Mouse (Mus musculus): ENCODE measurements at regions not wholly inside any gene's neighbourhood (a gene's known extent, or its start where the extent isn't known, plus 50 kb on each side); places are given as distances from the start of the nearest gene placed in this dataset.

GRCm38 (mm10) chr2:50742421-50742820 is 406.5 kb downstream of the Rnd3 start:
- no peak overlapping the region for H3ac ChIP-seq (ENCODE audit: control insufficient read depth, insufficient read length)
- no peak overlapping the region for H3K4me3 ChIP-seq
- no peaks in the 10 kb centered on the region for H3K36me3 ChIP-seq (ENCODE audit: control insufficient read depth, insufficient read depth)
- H3K4me2 ChIP-seq (ENCODE audit: low read depth): no peak overlapping the region
- no peaks in the 10 kb centered on the region for H3K79me2 ChIP-seq (ENCODE audit: control insufficient read depth, insufficient read depth)
- no peak for TF ChIP-seq SRF (IDR thresholded peaks at IDR 0.05; ENCODE audit: control insufficient read depth, insufficient read length, low read depth)
- TF ChIP-seq TCF12 (IDR thresholded peaks at IDR 0.05; ENCODE audit: insufficient read depth, poor library complexity, severe bottlenecking): no peak
- TF ChIP-seq MAX (IDR thresholded peaks at IDR 0.05; ENCODE audit: low read depth): no peak
- no peak for TF ChIP-seq MYOD1 (IDR thresholded peaks at IDR 0.05; ENCODE audit: control insufficient read depth in 1 of 3, insufficient read length in 2 of 3, low read depth in 2 of 3)
- TF ChIP-seq REST (IDR thresholded peaks at IDR 0.05; ENCODE audit: insufficient read depth, insufficient read length): no peak
- no peak for TF ChIP-seq POLR2A (IDR thresholded peaks at IDR 0.05; ENCODE audit: insufficient read length, low read depth)
- no peak for TF ChIP-seq USF1 (IDR thresholded peaks at IDR 0.05; ENCODE audit: low read depth)
- no peak for TF ChIP-seq TCF3 (IDR thresholded peaks at IDR 0.05; ENCODE audit: insufficient read length, low read depth)
- TF ChIP-seq POLR2AphosphoS2 (IDR thresholded peaks at IDR 0.05; ENCODE audit: insufficient read length, low read depth): no peak
- TF ChIP-seq CEBPB (IDR thresholded peaks at IDR 0.05; ENCODE audit: insufficient read depth, poor library complexity, severe bottlenecking): no peak
- TF ChIP-seq MYOG (IDR thresholded peaks at IDR 0.05; ENCODE audit: control insufficient read depth in 1 of 3, insufficient read depth in 1 of 3, insufficient read length in 2 of 3, low read depth in 2 of 3): no peak
- TF ChIP-seq E2F4 (IDR thresholded peaks at IDR 0.05; ENCODE audit: insufficient read depth): no peak
- no peaks in the 10 kb centered on the region for H3K27me3 ChIP-seq (ENCODE audit: control insufficient read depth, insufficient read depth, insufficient read length)

GRCm38 (mm10) chr2:50741337-50741736 is 407.6 kb downstream of the Rnd3 start:
- no peaks in the 10 kb centered on the region for H3K79me2 ChIP-seq (ENCODE audit: control insufficient read depth, insufficient read depth)
- no peak for TF ChIP-seq MYOG (IDR thresholded peaks at IDR 0.05; ENCODE audit: control insufficient read depth in 1 of 3, insufficient read depth in 1 of 3, insufficient read length in 2 of 3, low read depth in 2 of 3)
- no peak for TF ChIP-seq MAX (IDR thresholded peaks at IDR 0.05; ENCODE audit: low read depth)
- TF ChIP-seq E2F4 (IDR thresholded peaks at IDR 0.05; ENCODE audit: insufficient read depth): no peak
- no peak for TF ChIP-seq POLR2AphosphoS2 (IDR thresholded peaks at IDR 0.05; ENCODE audit: insufficient read length, low read depth)
- no peak for TF ChIP-seq SRF (IDR thresholded peaks at IDR 0.05; ENCODE audit: control insufficient read depth, insufficient read length, low read depth)
- no peak for TF ChIP-seq MYOD1 (IDR thresholded peaks at IDR 0.05; ENCODE audit: control insufficient read depth in 1 of 3, insufficient read length in 2 of 3, low read depth in 2 of 3)
- TF ChIP-seq TCF12 (IDR thresholded peaks at IDR 0.05; ENCODE audit: insufficient read depth, poor library complexity, severe bottlenecking): no peak
- no peak for TF ChIP-seq CEBPB (IDR thresholded peaks at IDR 0.05; ENCODE audit: insufficient read depth, poor library complexity, severe bottlenecking)
- TF ChIP-seq POLR2A (IDR thresholded peaks at IDR 0.05; ENCODE audit: insufficient read length, low read depth): no peak
- no peak for TF ChIP-seq REST (IDR thresholded peaks at IDR 0.05; ENCODE audit: insufficient read depth, insufficient read length)
- H3ac ChIP-seq (ENCODE audit: control insufficient read depth, insufficient read length): no peak overlapping the region
- H3K4me2 ChIP-seq (ENCODE audit: low read depth): no peak overlapping the region
- no peaks in the 10 kb centered on the region for H3K27me3 ChIP-seq (ENCODE audit: control insufficient read depth, insufficient read depth, insufficient read length)
- H3K4me3 ChIP-seq: no peak overlapping the region
- no peaks in the 10 kb centered on the region for H3K36me3 ChIP-seq (ENCODE audit: control insufficient read depth, insufficient read depth)

- Histone ChIP-seq H3K27me3 (ENCODE audit: control insufficient read depth, insufficient read depth, insufficient read length) (no peaks in the 10 kb centered on the region), H3K4me3 (no peak overlapping the region), H3K36me3 (ENCODE audit: control insufficient read depth, insufficient read depth) (no peaks in the 10 kb centered on the region), H3K4me2 (ENCODE audit: low read depth) (no peak overlapping the region), H3ac (ENCODE audit: control insufficient read depth, insufficient read length) (no peak overlapping the region), H3K79me2 (ENCODE audit: control insufficient read depth, insufficient read depth) (no peaks in the 10 kb centered on the region)
- TF ChIP-seq REST (IDR thresholded peaks at IDR 0.05; ENCODE audit: insufficient read depth, insufficient read length) (no peak), MAX (IDR thresholded peaks at IDR 0.05; ENCODE audit: low read depth) (no peak), SRF (IDR thresholded peaks at IDR 0.05; ENCODE audit: control insufficient read depth, insufficient read length, low read depth) (no peak), TCF3 (IDR thresholded peaks at IDR 0.05; ENCODE audit: insufficient read length, low read depth) (no peak), MYOG (IDR thresholded peaks at IDR 0.05; ENCODE audit: control insufficient read depth in 1 of 3, insufficient read depth in 1 of 3, insufficient read length in 2 of 3, low read depth in 2 of 3) (no peak), POLR2A (IDR thresholded peaks at IDR 0.05; ENCODE audit: insufficient read length, low read depth) (no peak), POLR2AphosphoS2 (IDR thresholded peaks at IDR 0.05; ENCODE audit: insufficient read length, low read depth) (no peak), E2F4 (IDR thresholded peaks at IDR 0.05; ENCODE audit: insufficient read depth) (no peak), MYOD1 (IDR thresholded peaks at IDR 0.05; ENCODE audit: control insufficient read depth in 1 of 3, insufficient read length in 2 of 3, low read depth in 2 of 3) (no peak), CEBPB (IDR thresholded peaks at IDR 0.05; ENCODE audit: insufficient read depth, poor library complexity, severe bottlenecking) (no peak), USF1 (IDR thresholded peaks at IDR 0.05; ENCODE audit: low read depth) (no peak), TCF12 (IDR thresholded peaks at IDR 0.05; ENCODE audit: insufficient read depth, poor library complexity, severe bottlenecking) (no peak)
Observed at GRCm38 (mm10) chr2:50739599-50739979, 409.3 kb downstream of the Rnd3 start.

GRCm38 (mm10) chr2:50738936-50739598 is 409.8 kb downstream of the Rnd3 start:
- Histone ChIP-seq H3ac (ENCODE audit: control insufficient read depth, insufficient read length) (no peak overlapping the region), H3K4me3 (no peak overlapping the region), H3K4me2 (ENCODE audit: low read depth) (no peak overlapping the region), H3K36me3 (ENCODE audit: control insufficient read depth, insufficient read depth) (no peaks in the 10 kb centered on the region), H3K27me3 (ENCODE audit: control insufficient read depth, insufficient read depth, insufficient read length) (no peaks in the 10 kb centered on the region), H3K79me2 (ENCODE audit: control insufficient read depth, insufficient read depth) (no peaks in the 10 kb centered on the region)
- TF ChIP-seq POLR2AphosphoS2 (IDR thresholded peaks at IDR 0.05; ENCODE audit: insufficient read length, low read depth) (no peak), MAX (IDR thresholded peaks at IDR 0.05; ENCODE audit: low read depth) (no peak), TCF3 (IDR thresholded peaks at IDR 0.05; ENCODE audit: insufficient read length, low read depth) (no peak), POLR2A (IDR thresholded peaks at IDR 0.05; ENCODE audit: insufficient read length, low read depth) (no peak), REST (IDR thresholded peaks at IDR 0.05; ENCODE audit: insufficient read depth, insufficient read length) (no peak), CEBPB (IDR thresholded peaks at IDR 0.05; ENCODE audit: insufficient read depth, poor library complexity, severe bottlenecking) (no peak), TCF12 (IDR thresholded peaks at IDR 0.05; ENCODE audit: insufficient read depth, poor library complexity, severe bottlenecking) (no peak), MYOG (IDR thresholded peaks at IDR 0.05; ENCODE audit: control insufficient read depth in 1 of 3, insufficient read depth in 1 of 3, insufficient read length in 2 of 3, low read depth in 2 of 3) (no peak), MYOD1 (IDR thresholded peaks at IDR 0.05; ENCODE audit: control insufficient read depth in 1 of 3, insufficient read length in 2 of 3, low read depth in 2 of 3) (no peak), USF1 (IDR thresholded peaks at IDR 0.05; ENCODE audit: low read depth) (no peak), SRF (IDR thresholded peaks at IDR 0.05; ENCODE audit: control insufficient read depth, insufficient read length, low read depth) (no peak), E2F4 (IDR thresholded peaks at IDR 0.05; ENCODE audit: insufficient read depth) (no peak)

All from myocyte (in vitro differentiated cells).